Mouse (Mus musculus) liver, embryonic 14.5 days (tissue): Measurements from ENCODE around the gene Ripk3.

Experiments used
- CTCF ChIP-seq: IDR thresholded peaks from 2 replicates; pipeline ENCODE4 v1.5.1; 2016; ENCODE audit warnings: antibody characterized with exemption, low read depth, control low read depth
- EP300 ChIP-seq: IDR thresholded peaks from 2 replicates; pipeline ENCODE4 v1.6.1; 2016; ENCODE audit warnings: antibody characterized with exemption, low read depth

- TF ChIP-seq CTCF = peak; percentile 96
- no peak for TF ChIP-seq EP300
Observed at GRCm38 (mm10) chr14:55781310-55781709, 7.4 kb downstream of the Ripk3 start.
